Mouse (Mus musculus): ENCODE results near the gene Atp6ap1l. TPM values are rescaled to one million over a fixed set of nuclear protein-coding genes. Genes with fewer than 3 reads are reported as not detected.
A peak's percentile ranks its signal among the peaks of the same experiment; 100 is the strongest.
"Not testable (repeated sequence)": the region's sequence is repeated elsewhere in the genome, so short reads cannot be mapped to it uniquely, and the experiment has no call there.

Gene Atp6ap1l
- polyA plus RNA-seq, 1 experiment from 2014 or later, result 0.14 TPM

GRCm38 (mm10) chr13:90925191-90925590 lies 20.0 kb upstream of the Atp6ap1l start:
- Histone ChIP-seq H3K36me3 (ENCODE audit: control insufficient read depth, insufficient read depth, low read length) (peaks cover 24% of the 10 kb centered on the region), H3K4me3 (ENCODE audit: low read length) (no peak overlapping the region), H3K9ac (ENCODE audit: low read length) (no peak overlapping the region), H3K9me3 (ENCODE audit: control insufficient read depth, low read length) (no peaks in the 10 kb centered on the region), H3K27me3 (ENCODE audit: control insufficient read depth, insufficient read depth, low read depth, low read length) (no peaks in the 10 kb centered on the region), H3K4me2 (ENCODE audit: low read depth, low read length) (no peak overlapping the region), H3K4me1 (replicated peaks; ENCODE audit: control insufficient read depth, insufficient read depth, low read length) (no peaks in the 10 kb centered on the region), H3K27ac (ENCODE audit: low read length) (no peak overlapping the region)
- no peak for ATAC-seq (ENCODE audit: low read depth)
- WGBS, result 81% methylated on average over 5 of the region's 5 CpGs

GRCm38 (mm10) chr13:90924072-90924471 lies 18.9 kb upstream of the Atp6ap1l start:
- no peak for ATAC-seq (ENCODE audit: low read depth)
- H3K9ac ChIP-seq (ENCODE audit: low read length), result peak overlapping the region; percentile 98
- no peaks in the 10 kb centered on the region for H3K4me1 ChIP-seq (replicated peaks; ENCODE audit: control insufficient read depth, insufficient read depth, low read length)
- H3K27ac ChIP-seq (ENCODE audit: low read length), result no peak overlapping the region
- H3K27me3 ChIP-seq (ENCODE audit: control insufficient read depth, insufficient read depth, low read depth, low read length), result no peaks in the 10 kb centered on the region
- WGBS, result 36% methylated on average over 9 of the region's 9 CpGs
- H3K9me3 ChIP-seq (ENCODE audit: control insufficient read depth, low read length), result no peaks in the 10 kb centered on the region
- peak overlapping the region; percentile 75 for H3K4me2 ChIP-seq (ENCODE audit: low read depth, low read length)
- peaks cover 24% of the 10 kb centered on the region for H3K36me3 ChIP-seq (ENCODE audit: control insufficient read depth, insufficient read depth, low read length)
- H3K4me3 ChIP-seq (ENCODE audit: low read length), result peak overlapping the region; percentile 95

GRCm38 (mm10) chr13:90923617-90924016 lies 18.5 kb upstream of the Atp6ap1l start:
- Histone ChIP-seq H3K9ac (ENCODE audit: low read length) (peak overlapping the region; percentile 98), H3K4me2 (ENCODE audit: low read depth, low read length) (peak overlapping the region; percentile 75), H3K4me3 (ENCODE audit: low read length) (peak overlapping the region; percentile 95), H3K36me3 (ENCODE audit: control insufficient read depth, insufficient read depth, low read length) (peaks cover 24% of the 10 kb centered on the region)
- ATAC-seq (ENCODE audit: low read depth); H3K9me3 ChIP-seq (ENCODE audit: control insufficient read depth, low read length); H3K27me3 ChIP-seq (ENCODE audit: control insufficient read depth, insufficient read depth, low read depth, low read length); H3K27ac ChIP-seq (ENCODE audit: low read length); H3K4me1 ChIP-seq (replicated peaks; ENCODE audit: control insufficient read depth, insufficient read depth, low read length): not testable (repeated sequence)
- under 1% methylated on average over 13 of the region's 13 CpGs for WGBS

GRCm38 (mm10) chr13:90922751-90923612 lies 17.8 kb upstream of the Atp6ap1l start, which contains the start of gene Rps23:
Gene Rps23 (plus strand): TSS chr13:90922958.
- no peaks in the 10 kb centered on the region for H3K9me3 ChIP-seq (ENCODE audit: control insufficient read depth, low read length)
- peak within 1 kb of the TSS; percentile 98 for H3K9ac ChIP-seq (ENCODE audit: low read length)
- H3K27me3 ChIP-seq (ENCODE audit: control insufficient read depth, insufficient read depth, low read depth, low read length), result no peaks in the 10 kb centered on the region
- H3K36me3 ChIP-seq (ENCODE audit: control insufficient read depth, insufficient read depth, low read length), result peaks cover 23% of the 10 kb centered on the region
- H3K27ac ChIP-seq (ENCODE audit: low read length), result peak within 1 kb of the TSS; percentile 79
- H3K4me1 ChIP-seq (replicated peaks; ENCODE audit: control insufficient read depth, insufficient read depth, low read length), result no peaks in the 10 kb centered on the region
- peak within 1 kb of the TSS; percentile 95 for H3K4me3 ChIP-seq (ENCODE audit: low read length)
- WGBS, result under 1% methylated on average over 57 of the region's 57 CpGs
- peak within 1 kb of the TSS; percentile 75 for H3K4me2 ChIP-seq (ENCODE audit: low read depth, low read length)
- peak; percentile 99 for ATAC-seq (ENCODE audit: low read depth)

GRCm38 (mm10) chr13:90914721-90915120 lies 9.6 kb upstream of the Atp6ap1l start:
- Histone ChIP-seq H3K36me3 (ENCODE audit: control insufficient read depth, insufficient read depth, low read length) (no peaks in the 10 kb centered on the region), H3K27ac (ENCODE audit: low read length) (no peak overlapping the region), H3K9me3 (ENCODE audit: control insufficient read depth, low read length) (no peaks in the 10 kb centered on the region), H3K4me3 (ENCODE audit: low read length) (no peak overlapping the region), H3K4me1 (replicated peaks; ENCODE audit: control insufficient read depth, insufficient read depth, low read length) (no peaks in the 10 kb centered on the region), H3K9ac (ENCODE audit: low read length) (no peak overlapping the region), H3K4me2 (ENCODE audit: low read depth, low read length) (no peak overlapping the region), H3K27me3 (ENCODE audit: control insufficient read depth, insufficient read depth, low read depth, low read length) (no peaks in the 10 kb centered on the region)
- ATAC-seq (ENCODE audit: low read depth), result no peak
- 90% methylated on average over 4 of the region's 4 CpGs for WGBS

- no peak overlapping the region for H3K27ac ChIP-seq (ENCODE audit: low read length)
- no peak overlapping the region for H3K4me2 ChIP-seq (ENCODE audit: low read depth, low read length)
- no peak overlapping the region for H3K9ac ChIP-seq (ENCODE audit: low read length)
- H3K4me3 ChIP-seq (ENCODE audit: low read length), result no peak overlapping the region
- WGBS, result 61% methylated on average over 7 of the region's 7 CpGs
- no peaks in the 10 kb centered on the region for H3K4me1 ChIP-seq (replicated peaks; ENCODE audit: control insufficient read depth, insufficient read depth, low read length)
- H3K36me3 ChIP-seq (ENCODE audit: control insufficient read depth, insufficient read depth, low read length), result no peaks in the 10 kb centered on the region
- H3K27me3 ChIP-seq (ENCODE audit: control insufficient read depth, insufficient read depth, low read depth, low read length), result no peaks in the 10 kb centered on the region
- no peaks in the 10 kb centered on the region for H3K9me3 ChIP-seq (ENCODE audit: control insufficient read depth, low read length)
- ATAC-seq (ENCODE audit: low read depth), result no peak
These were observed 8.6 kb upstream of the Atp6ap1l start for GRCm38 (mm10) chr13:90913675-90914192.

- 83% methylated on average over 17 of the region's 17 CpGs for WGBS
- Histone ChIP-seq H3K36me3 (ENCODE audit: control insufficient read depth, insufficient read depth, low read length) (no peaks in the 10 kb centered on the region), H3K4me3 (ENCODE audit: low read length) (no peak overlapping the region), H3K9me3 (ENCODE audit: control insufficient read depth, low read length) (no peaks in the 10 kb centered on the region), H3K27ac (ENCODE audit: low read length) (no peak overlapping the region), H3K4me2 (ENCODE audit: low read depth, low read length) (no peak overlapping the region), H3K4me1 (replicated peaks; ENCODE audit: control insufficient read depth, insufficient read depth, low read length) (no peaks in the 10 kb centered on the region), H3K9ac (ENCODE audit: low read length) (no peak overlapping the region), H3K27me3 (ENCODE audit: control insufficient read depth, insufficient read depth, low read depth, low read length) (no peaks in the 10 kb centered on the region)
- no peak for ATAC-seq (ENCODE audit: low read depth)
These were observed 7.9 kb upstream of the Atp6ap1l start for GRCm38 (mm10) chr13:90912760-90913674.

- Histone ChIP-seq H3K27ac (ENCODE audit: low read length) (no peak overlapping the region), H3K27me3 (ENCODE audit: control insufficient read depth, insufficient read depth, low read depth, low read length) (no peaks in the 10 kb centered on the region), H3K4me2 (ENCODE audit: low read depth, low read length) (no peak overlapping the region), H3K4me1 (replicated peaks; ENCODE audit: control insufficient read depth, insufficient read depth, low read length) (no peaks in the 10 kb centered on the region), H3K36me3 (ENCODE audit: control insufficient read depth, insufficient read depth, low read length) (no peaks in the 10 kb centered on the region), H3K9me3 (ENCODE audit: control insufficient read depth, low read length) (no peaks in the 10 kb centered on the region), H3K9ac (ENCODE audit: low read length) (no peak overlapping the region), H3K4me3 (ENCODE audit: low read length) (no peak overlapping the region)
- ATAC-seq (ENCODE audit: low read depth), result no peak
- 88% methylated on average over 12 of the region's 12 CpGs for WGBS
These were observed 2.2 kb upstream of the Atp6ap1l start for GRCm38 (mm10) chr13:90907376-90907775.

GRCm38 (mm10) chr13:90896821-90897220 lies 8.3 kb downstream of the Atp6ap1l start:
- Histone ChIP-seq H3K4me1 (replicated peaks; ENCODE audit: control insufficient read depth, insufficient read depth, low read length) (no peaks in the 10 kb centered on the region), H3K36me3 (ENCODE audit: control insufficient read depth, insufficient read depth, low read length) (no peaks in the 10 kb centered on the region), H3K4me2 (ENCODE audit: low read depth, low read length) (no peak overlapping the region), H3K9ac (ENCODE audit: low read length) (no peak overlapping the region), H3K9me3 (ENCODE audit: control insufficient read depth, low read length) (no peaks in the 10 kb centered on the region), H3K27ac (ENCODE audit: low read length) (no peak overlapping the region), H3K27me3 (ENCODE audit: control insufficient read depth, insufficient read depth, low read depth, low read length) (no peaks in the 10 kb centered on the region), H3K4me3 (ENCODE audit: low read length) (no peak overlapping the region)
- ATAC-seq (ENCODE audit: low read depth), result no peak
- 86% methylated on average over 12 of the region's 12 CpGs for WGBS

All from lung, embryonic 16.5 days (tissue).